Mouse (Mus musculus): ENCODE results near the gene Glod4. TPM values are rescaled to one million over a fixed set of nuclear protein-coding genes. Genes with fewer than 3 reads are reported as not detected.

The Glod4 gene
- polyA plus RNA-seq (2015; fragmentation: Nextera tagmentation; extraction: Ambion mirVana), result 68.9 and 77.2 TPM in 2 replicates

DNA sequence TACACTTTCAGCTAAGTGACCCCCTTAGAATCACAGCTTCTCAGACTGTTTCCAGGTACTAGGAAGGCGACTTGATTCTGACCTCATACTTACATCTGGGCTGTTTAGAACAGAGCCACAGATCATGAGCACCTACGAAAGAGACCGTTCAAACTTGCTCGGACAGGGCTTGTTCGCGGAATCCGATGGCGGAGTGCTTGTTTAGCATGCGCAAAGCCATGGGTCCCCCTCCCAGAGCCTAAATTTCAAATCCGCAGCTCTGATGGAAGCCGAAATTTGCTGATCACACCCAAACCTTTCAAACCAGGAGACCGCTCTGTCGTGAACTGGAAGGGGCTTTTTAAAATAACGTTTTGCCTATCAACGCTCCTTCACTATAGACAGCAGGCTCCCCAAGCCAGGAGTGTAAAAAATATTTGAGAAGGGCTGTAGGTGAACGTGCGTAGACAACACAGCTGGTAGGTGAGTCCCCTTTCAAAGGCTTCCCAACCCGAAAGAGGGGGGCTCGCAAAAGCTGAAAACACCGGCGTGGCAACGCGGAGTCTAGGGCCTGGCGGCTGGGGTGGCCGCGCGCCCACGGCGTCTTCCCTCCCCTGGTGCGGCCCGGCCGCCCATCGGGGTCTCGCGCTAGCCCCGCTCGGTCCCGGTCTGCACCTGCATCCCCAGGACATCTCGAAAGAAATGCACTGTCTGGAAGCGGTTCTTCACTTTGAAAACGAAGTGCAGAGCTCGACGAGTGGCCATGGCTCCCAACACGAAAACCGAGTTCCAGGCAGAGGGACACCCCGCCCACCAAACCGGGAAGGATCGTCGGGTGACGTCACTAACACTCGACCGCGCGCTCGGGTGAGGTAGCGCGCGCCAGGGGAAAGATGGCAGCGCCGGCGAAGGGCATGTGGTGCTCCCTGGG, at the start of gene Glod4, which contains the start of gene Mrm3:
Glod4 (minus strand) TSS at position 825 of the 910 bp plus-strand sequence.
Mrm3 (plus strand) TSS at position 815 of the 910 bp plus-strand sequence.
- Histone ChIP-seq H3K9ac (ENCODE audit: low read depth, low read length) (peak within 1 kb of the TSS; percentile 79), H3K36me3 (ENCODE audit: control insufficient read depth, insufficient read depth) (peaks cover 20% of the 10 kb centered on the region), H3K9me3 (ENCODE audit: control insufficient read depth) (no peaks in the 10 kb centered on the region), H3K4me3 (ENCODE audit: low read depth, low read length) (peak within 1 kb of the TSS; percentile 94), H3K27ac (ENCODE audit: low read depth, low read length) (peak within 1 kb of the TSS; percentile 35), H3K27me3 (replicated peaks; ENCODE audit: control insufficient read depth, insufficient read depth, low read length) (no peaks in the 10 kb centered on the region), H3K4me2 (replicated peaks; ENCODE audit: low read depth) (peak within 1 kb of the TSS; percentile 78), H3K4me1 (replicated peaks; ENCODE audit: control insufficient read depth, insufficient read depth, low read length) (no peaks in the 10 kb centered on the region)
- no peak for TF ChIP-seq CTCF (IDR thresholded peaks at IDR 0.05; ENCODE audit: low read depth)
- under 1% methylated on average over 61 of the region's 61 CpGs for WGBS
- peak; percentile 82 for ATAC-seq

DNA sequence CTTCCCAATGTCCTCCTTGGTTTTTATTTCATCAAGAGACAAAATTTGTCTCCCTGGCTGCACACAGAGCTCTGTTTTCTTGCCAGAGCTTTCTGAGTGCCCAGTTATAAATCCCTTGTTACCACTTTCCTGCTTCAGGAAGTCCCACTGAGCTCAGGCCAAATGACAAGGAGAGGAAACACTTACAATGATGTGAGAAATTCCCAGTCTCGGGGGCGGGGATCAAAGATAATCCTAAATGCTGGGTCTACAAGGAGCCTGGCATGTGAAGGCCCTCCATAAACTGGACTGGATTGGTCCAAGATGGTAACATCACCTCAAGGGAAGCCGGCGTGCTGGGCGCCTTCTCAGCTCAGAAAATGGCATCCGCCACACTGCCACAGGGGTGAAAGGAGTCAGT, 49.3 kb upstream of the Glod4 start:
- Histone ChIP-seq H3K9ac (ENCODE audit: low read depth, low read length) (no peak overlapping the region), H3K9me3 (ENCODE audit: control insufficient read depth) (no peaks in the 10 kb centered on the region), H3K27ac (ENCODE audit: low read depth, low read length) (peak overlapping the region; percentile 9), H3K36me3 (ENCODE audit: control insufficient read depth, insufficient read depth) (no peaks in the 10 kb centered on the region), H3K4me1 (replicated peaks; ENCODE audit: control insufficient read depth, insufficient read depth, low read length) (0 out of 2 replicates have a peak, but pooled peaks cover 4% of the 10 kb centered on the region), H3K4me2 (replicated peaks; ENCODE audit: low read depth) (peak overlapping the region; percentile 24; the same call in 1 of the 2 replicates), H3K4me3 (ENCODE audit: low read depth, low read length) (no peak overlapping the region), H3K27me3 (replicated peaks; ENCODE audit: control insufficient read depth, insufficient read depth, low read length) (no peaks in the 10 kb centered on the region)
- 86% methylated on average over 6 of the region's 6 CpGs for WGBS
- no peak for ATAC-seq
- TF ChIP-seq CTCF (IDR thresholded peaks at IDR 0.05; ENCODE audit: low read depth), result no peak

DNA sequence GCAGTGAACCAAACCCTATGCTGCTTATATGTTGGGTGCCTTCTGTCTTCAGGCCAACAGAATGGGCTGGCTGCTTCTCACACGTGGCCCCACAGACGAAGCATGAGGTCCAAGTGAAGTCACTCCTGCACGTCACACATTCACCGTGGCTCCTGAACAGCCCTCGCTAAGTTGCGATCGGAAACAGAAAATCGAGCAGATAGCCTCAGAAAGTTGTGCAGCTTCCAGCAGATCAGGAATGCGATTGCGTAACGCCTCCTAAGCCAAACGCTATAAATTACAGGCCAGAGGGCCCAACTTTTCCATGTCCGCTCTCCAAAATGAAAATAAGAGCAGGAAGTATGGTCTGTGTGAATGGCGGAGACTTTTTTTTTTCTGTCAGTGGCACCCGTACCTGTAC, 48.9 kb upstream of the Glod4 start:
- H3K4me1 ChIP-seq (replicated peaks; ENCODE audit: control insufficient read depth, insufficient read depth, low read length), result 0 out of 2 replicates have a peak, but pooled peaks cover 4% of the 10 kb centered on the region
- no peak for TF ChIP-seq CTCF (IDR thresholded peaks at IDR 0.05; ENCODE audit: low read depth)
- ATAC-seq, result no peak
- no peaks in the 10 kb centered on the region for H3K27me3 ChIP-seq (replicated peaks; ENCODE audit: control insufficient read depth, insufficient read depth, low read length)
- H3K36me3 ChIP-seq (ENCODE audit: control insufficient read depth, insufficient read depth), result no peaks in the 10 kb centered on the region
- H3K9me3 ChIP-seq (ENCODE audit: control insufficient read depth), result no peaks in the 10 kb centered on the region
- H3K4me3 ChIP-seq (ENCODE audit: low read depth, low read length), result 0 out of 2 replicates have a peak overlapping the region, but pooled peaks have one; percentile 5
- no peak overlapping the region for H3K9ac ChIP-seq (ENCODE audit: low read depth, low read length)
- H3K27ac ChIP-seq (ENCODE audit: low read depth, low read length), result peak overlapping the region; percentile 9; the same call in 1 of the 2 replicates
- WGBS, result 33% methylated on average over 15 of the region's 15 CpGs
- peak overlapping the region; percentile 24; the same call in 1 of the 2 replicates for H3K4me2 ChIP-seq (replicated peaks; ENCODE audit: low read depth)

DNA sequence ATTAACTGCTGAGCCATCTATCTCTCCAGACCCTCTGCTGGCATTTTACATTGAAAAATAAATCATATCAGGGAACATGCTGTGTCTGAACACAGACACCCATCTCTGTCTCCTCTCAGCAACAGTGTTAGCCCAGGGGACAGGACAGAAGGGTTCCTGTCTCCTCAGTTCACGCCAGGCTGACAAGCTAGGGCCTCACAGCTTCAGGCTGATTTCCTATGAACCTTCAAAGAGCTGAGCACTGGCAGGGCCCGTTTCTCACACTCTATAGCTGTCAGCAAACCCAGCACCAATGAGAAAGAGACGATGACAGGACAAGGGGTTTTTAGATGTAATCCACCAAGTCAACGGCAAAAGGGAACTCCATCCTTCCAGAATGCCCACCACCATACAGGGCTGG, 48.4 kb upstream of the Glod4 start:
- WGBS, result 75% methylated on average over 4 of the region's 4 CpGs
- H3K9ac ChIP-seq (ENCODE audit: low read depth, low read length), result no peak overlapping the region
- H3K4me3 ChIP-seq (ENCODE audit: low read depth, low read length), result no peak overlapping the region
- H3K9me3 ChIP-seq (ENCODE audit: control insufficient read depth), result no peaks in the 10 kb centered on the region
- H3K36me3 ChIP-seq (ENCODE audit: control insufficient read depth, insufficient read depth), result no peaks in the 10 kb centered on the region
- ATAC-seq, result no peak
- no peaks in the 10 kb centered on the region for H3K27me3 ChIP-seq (replicated peaks; ENCODE audit: control insufficient read depth, insufficient read depth, low read length)
- no peak overlapping the region for H3K27ac ChIP-seq (ENCODE audit: low read depth, low read length)
- H3K4me1 ChIP-seq (replicated peaks; ENCODE audit: control insufficient read depth, insufficient read depth, low read length), result 0 out of 2 replicates have a peak, but pooled peaks cover 4% of the 10 kb centered on the region
- peak overlapping the region; percentile 24; the same call in 1 of the 2 replicates for H3K4me2 ChIP-seq (replicated peaks; ENCODE audit: low read depth)
- TF ChIP-seq CTCF (IDR thresholded peaks at IDR 0.05; ENCODE audit: low read depth), result no peak

DNA sequence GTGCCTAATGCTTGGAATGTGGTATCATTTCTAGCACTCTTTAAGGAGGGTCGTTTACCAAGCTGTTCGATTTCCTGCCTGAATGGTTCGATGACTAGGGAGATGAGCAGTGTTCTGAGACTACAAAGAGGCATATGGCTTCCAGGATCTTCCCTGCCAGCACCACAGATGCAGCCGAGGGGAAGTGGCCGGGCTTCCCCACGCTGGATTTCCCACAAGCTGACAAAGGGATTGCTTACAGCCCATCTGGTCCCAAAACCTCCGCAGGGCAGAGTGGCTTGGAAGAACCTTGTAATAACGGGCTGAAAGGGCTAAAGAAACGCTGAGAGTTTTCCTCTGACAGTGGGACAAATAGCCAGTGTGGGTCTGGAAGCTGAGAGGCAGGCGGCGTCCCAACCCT, 46.8 kb upstream of the Glod4 start:
- no peak overlapping the region for H3K4me3 ChIP-seq (ENCODE audit: low read depth, low read length)
- ATAC-seq, result no peak
- H3K9ac ChIP-seq (ENCODE audit: low read depth, low read length), result no peak overlapping the region
- H3K27me3 ChIP-seq (replicated peaks; ENCODE audit: control insufficient read depth, insufficient read depth, low read length), result no peaks in the 10 kb centered on the region
- H3K4me1 ChIP-seq (replicated peaks; ENCODE audit: control insufficient read depth, insufficient read depth, low read length), result 0 out of 2 replicates have a peak, but pooled peaks cover 4% of the 10 kb centered on the region
- no peak overlapping the region for H3K4me2 ChIP-seq (replicated peaks; ENCODE audit: low read depth)
- TF ChIP-seq CTCF (IDR thresholded peaks at IDR 0.05; ENCODE audit: low read depth), result no peak
- no peaks in the 10 kb centered on the region for H3K36me3 ChIP-seq (ENCODE audit: control insufficient read depth, insufficient read depth)
- no peak overlapping the region for H3K27ac ChIP-seq (ENCODE audit: low read depth, low read length)
- WGBS, result 50% methylated on average over 11 of the region's 11 CpGs
- H3K9me3 ChIP-seq (ENCODE audit: control insufficient read depth), result no peaks in the 10 kb centered on the region

DNA sequence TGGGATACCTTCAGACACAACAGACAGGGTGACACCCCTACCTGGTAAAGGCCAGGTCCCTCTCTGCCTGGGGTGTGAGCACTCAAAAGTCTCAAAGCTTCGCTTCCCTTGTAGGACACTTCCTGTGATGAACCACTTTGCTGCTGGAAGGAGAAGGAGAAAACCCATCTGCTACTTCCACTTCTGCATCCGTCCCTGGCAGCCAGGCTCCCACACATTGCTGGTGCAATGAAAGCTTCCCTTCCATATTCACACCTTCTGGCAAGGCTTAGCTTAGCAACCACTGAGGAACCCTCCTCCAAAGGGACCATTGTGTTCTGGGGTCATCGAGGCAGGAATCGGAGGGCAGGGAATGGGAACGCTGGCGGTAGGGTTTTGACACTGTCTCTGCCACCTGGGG, 45.1 kb upstream of the Glod4 start:
- no peak for TF ChIP-seq CTCF (IDR thresholded peaks at IDR 0.05; ENCODE audit: low read depth)
- Histone ChIP-seq H3K9me3 (ENCODE audit: control insufficient read depth) (no peaks in the 10 kb centered on the region), H3K36me3 (ENCODE audit: control insufficient read depth, insufficient read depth) (no peaks in the 10 kb centered on the region), H3K4me1 (replicated peaks; ENCODE audit: control insufficient read depth, insufficient read depth, low read length) (0 out of 2 replicates have a peak, but pooled peaks cover 4% of the 10 kb centered on the region), H3K4me2 (replicated peaks; ENCODE audit: low read depth) (no peak overlapping the region), H3K9ac (ENCODE audit: low read depth, low read length) (no peak overlapping the region), H3K27ac (ENCODE audit: low read depth, low read length) (no peak overlapping the region), H3K27me3 (replicated peaks; ENCODE audit: control insufficient read depth, insufficient read depth, low read length) (no peaks in the 10 kb centered on the region), H3K4me3 (ENCODE audit: low read depth, low read length) (no peak overlapping the region)
- no peak for ATAC-seq
- WGBS, result 85% methylated on average over 6 of the region's 6 CpGs
